Mouse (Mus musculus) liver, adult 10 weeks (tissue): Measurements from ENCODE around the gene Shroom1. TPM values are rescaled to one million over a fixed set of nuclear protein-coding genes. Genes with fewer than 3 reads are reported as not detected.

ENCODE experiments used
- polyA plus RNA-seq: library from polyadenylated mRNA; stranded (reverse); fragments of 350-450 nt; fragmentation: Illumina TruSeq; extraction: RNeasy Lipid Tissue Mini Kit (QIAGEN cat#74804); gene quantifications from one replicate; pipeline ENCODE4 v1.2.3, GENCODE M21; 2014; ENCODE audit warnings: low read depth, low replicate concordance

The Shroom1 gene
- 3.5 TPM for polyA plus RNA-seq

DNA sequence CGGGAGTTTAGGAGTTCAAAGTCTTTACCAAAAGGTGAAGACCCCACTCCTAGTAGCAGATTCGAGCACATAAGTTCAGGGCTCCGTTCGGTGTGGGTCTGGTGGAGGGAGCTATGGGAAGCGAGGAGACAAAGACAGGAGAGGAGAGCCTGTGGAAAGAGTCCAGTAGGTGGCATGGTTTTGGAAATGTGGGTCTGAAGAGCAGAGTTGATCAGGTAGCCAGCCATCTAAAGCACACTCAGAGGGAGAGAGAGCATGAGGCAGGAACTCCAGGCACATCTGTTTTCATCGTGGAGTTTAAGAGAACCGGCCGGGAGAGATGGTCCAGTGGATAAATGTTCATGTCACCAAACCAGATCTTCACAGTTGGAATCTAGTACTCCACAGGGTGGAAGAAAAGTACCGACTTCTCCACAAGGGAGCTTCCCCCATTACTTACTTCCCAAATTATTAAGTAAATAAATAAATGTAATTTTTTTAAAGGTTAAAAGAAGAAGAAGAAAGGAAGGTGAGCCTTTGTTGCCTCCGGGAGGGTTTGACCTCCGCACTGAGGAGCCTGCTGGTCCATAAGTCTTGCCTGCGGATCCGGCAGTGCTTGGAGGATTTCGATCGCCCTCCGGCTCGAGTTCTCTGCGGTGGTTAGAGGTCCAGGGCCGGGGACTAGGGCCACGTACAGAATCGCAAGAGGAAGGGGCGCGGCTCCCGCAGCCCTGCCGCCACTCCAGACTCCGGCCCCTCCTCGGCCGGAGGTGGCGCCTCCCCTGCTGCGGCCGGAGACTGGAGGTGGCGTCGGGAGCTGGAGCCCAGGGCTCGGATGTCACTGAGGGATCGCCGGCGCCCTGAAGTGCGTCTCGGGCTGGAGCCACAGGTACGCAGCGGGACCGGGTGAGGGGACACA is at the start of gene Shroom1, which contains the start of gene Gm10447:
Gene Shroom1, plus strand, starts transcription at position 732 of the 898 bp plus-strand sequence.
Gene Gm10447, minus strand, starts transcription at position 637 of the 898 bp plus-strand sequence.

DNA sequence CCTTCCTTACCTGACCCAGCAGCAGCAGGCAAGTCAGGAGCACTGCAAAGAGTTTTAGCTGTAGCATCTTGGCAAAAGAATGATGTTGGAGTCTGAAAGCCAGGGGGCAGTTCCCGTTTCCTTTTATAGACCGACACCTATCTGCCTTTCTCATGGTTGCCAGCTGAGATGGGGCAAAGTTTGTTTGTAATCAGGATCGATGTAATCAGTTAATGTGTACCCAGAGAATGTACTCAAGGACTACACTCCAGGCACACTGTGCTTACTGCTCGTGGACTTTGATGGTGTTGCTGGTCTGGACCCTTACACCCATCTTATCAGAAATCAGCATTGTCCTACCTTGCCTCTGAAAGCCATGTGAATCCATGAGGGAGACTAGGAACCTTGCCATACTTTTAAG is 34.0 kb upstream of the Shroom1 start, which contains the start of gene Leap2:
Gene Leap2, minus strand, starts transcription at position 135 of the 400 bp plus-strand sequence.

DNA sequence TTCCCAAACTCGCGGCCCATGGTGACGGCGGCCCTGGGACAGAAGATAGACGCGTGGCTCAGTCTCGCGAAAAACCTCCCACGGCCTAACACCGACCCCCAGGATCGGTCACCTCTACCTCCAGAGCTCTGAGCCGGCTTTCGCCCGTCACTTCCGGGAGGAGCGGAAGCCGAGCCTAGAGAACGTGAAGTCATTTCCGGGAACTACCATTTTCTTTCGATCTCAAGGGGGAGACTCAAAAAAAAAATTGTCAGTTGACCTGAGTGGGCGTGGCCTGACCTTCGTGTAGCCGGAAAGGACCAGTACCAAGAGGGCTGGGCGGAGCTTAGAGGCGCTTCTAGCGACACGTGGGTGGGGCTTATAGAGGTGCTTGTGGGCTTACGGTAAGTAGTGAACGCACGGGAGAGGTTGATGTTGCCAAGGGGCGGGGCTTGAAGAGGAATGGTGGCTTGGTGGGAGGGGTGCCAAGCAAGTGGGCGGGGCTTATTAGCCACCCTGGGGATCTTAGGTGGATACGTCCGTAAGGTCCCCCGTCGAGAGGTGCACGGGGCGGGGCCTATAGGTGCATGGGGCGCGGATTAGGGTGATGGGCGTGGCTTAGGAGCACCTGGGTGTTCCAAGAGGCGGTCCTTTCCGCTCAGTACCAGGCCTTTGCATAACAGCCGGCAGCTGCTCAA is 26.2 kb upstream of the Shroom1 start, which contains the start of the genes Uqcrq and Gdf9:
Gene Uqcrq, minus strand, starts transcription at position 162 of the 677 bp plus-strand sequence.
Gene Gdf9, plus strand, starts transcription at position 354 of the 677 bp plus-strand sequence.

DNA sequence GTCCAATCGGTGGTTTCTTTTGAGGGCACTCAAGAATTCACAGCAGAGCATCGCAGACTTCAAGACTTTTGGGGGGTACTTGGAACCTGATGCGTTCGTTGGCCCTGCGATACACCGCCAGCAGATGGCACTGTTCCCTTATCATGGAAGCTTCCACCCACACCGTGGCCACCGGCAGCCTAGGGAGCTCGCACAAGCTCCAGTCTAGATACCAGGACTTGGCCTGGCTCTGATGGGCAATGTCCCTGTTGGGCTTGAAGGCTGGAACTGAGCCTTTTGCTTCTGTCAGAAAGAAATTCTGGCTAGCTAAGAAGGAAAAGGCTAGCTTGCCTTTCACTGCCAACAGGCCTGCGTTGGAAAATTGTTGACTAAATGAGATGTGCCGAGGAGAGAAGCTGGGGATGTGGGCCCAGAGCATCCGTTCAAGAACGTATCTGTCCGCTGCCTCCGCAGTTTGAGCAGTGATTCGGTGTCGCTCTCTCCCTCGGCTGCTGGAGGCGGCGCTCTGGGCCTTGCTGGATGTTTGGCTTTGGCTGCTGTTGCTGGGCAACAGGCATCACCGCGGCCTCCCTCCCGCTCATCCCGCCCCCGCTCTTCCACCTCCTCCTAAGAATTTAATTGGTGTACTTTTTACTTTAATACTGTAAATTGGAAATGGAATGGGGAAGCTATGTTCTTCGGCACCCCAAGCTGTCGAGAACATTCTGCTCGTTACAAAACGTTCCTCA is 13.1 kb downstream of the Shroom1 start, which contains the start of gene Gm9837:
Gene Gm9837, minus strand, starts transcription at position 512 of the 728 bp plus-strand sequence.

DNA sequence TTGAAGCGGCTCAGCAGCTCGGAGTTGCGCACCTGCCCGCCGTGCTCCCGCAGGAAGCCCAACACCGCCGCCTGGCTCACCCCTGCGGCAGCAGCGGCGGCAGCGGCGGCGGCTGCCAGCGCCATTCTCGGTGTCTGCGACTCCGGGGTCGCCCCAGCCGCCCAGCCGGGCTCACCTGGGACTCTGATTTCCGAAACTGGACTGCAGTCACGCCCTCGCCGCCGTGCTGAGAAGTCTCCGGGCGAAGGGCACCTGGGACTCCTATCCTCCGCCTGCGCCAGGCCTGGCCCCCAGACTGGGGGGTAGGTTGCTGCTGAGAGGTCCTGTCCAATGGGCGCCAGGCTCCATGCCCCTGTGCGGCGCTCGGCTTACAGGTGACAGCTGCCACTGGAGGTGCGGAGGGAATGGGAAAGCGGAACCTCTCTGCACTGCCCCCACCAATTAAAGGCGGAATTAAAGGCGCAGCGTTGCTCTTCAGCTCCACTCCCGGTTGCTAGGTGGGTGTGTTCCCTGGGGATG is 22.8 kb downstream of the Shroom1 start, which contains the start of the genes Gm9945 and Sowaha:
Gene Gm9945, plus strand, starts transcription at position 384 of the 519 bp plus-strand sequence.
Gene Sowaha, minus strand, starts transcription at position 492 of the 519 bp plus-strand sequence.

Other genes with a start within 250 kb of the Shroom1 start
- gene Hspa4, start 156.7 kb upstream of the Shroom1 start, polyA plus RNA-seq, result 197 TPM
- 9.2 TPM for gene Zcchc10, start 132.5 kb upstream of the Shroom1 start, polyA plus RNA-seq
- 41.4 TPM for gene Aff4, start 106.4 kb upstream of the Shroom1 start, polyA plus RNA-seq
- 198 TPM for gene Leap2, start 34.0 kb upstream of the Shroom1 start, polyA plus RNA-seq
- 114 TPM for gene Uqcrq, start 26.4 kb upstream of the Shroom1 start, polyA plus RNA-seq
- not detected for gene Gdf9, start 26.2 kb upstream of the Shroom1 start, polyA plus RNA-seq
- gene Gm10447, start 95 bp upstream of the Shroom1 start, polyA plus RNA-seq, result 1.3 TPM
- gene Gm9837, start 13.3 kb downstream of the Shroom1 start, polyA plus RNA-seq, result not detected
- not detected for gene Gm9945, start 23.0 kb downstream of the Shroom1 start, polyA plus RNA-seq
- not detected for gene Sowaha, start 23.1 kb downstream of the Shroom1 start, polyA plus RNA-seq
- gene Sept8, start 62.1 kb downstream of the Shroom1 start, polyA plus RNA-seq, result 1.7 TPM
- 3.7 TPM for gene Kif3a, start 110.2 kb downstream of the Shroom1 start, polyA plus RNA-seq
- not detected for gene Il4, start 161.5 kb downstream of the Shroom1 start, polyA plus RNA-seq
- not detected for gene Il13, start 177.5 kb downstream of the Shroom1 start, polyA plus RNA-seq